Mouse (Mus musculus) embryo, embryonic 10 days (tissue): Measurements from ENCODE around the gene Fau.

ENCODE experiments used
- DNase-seq: peaks from one replicate; pipeline ENCODE4 v3.0.0-alpha.2; 2015; ENCODE audit warnings: low spot score

The Fau gene

GRCm38 (mm10) chr19:6070571-6071250 is 13.1 kb downstream of the Fau start:
- no peak for DNase-seq

DNA sequence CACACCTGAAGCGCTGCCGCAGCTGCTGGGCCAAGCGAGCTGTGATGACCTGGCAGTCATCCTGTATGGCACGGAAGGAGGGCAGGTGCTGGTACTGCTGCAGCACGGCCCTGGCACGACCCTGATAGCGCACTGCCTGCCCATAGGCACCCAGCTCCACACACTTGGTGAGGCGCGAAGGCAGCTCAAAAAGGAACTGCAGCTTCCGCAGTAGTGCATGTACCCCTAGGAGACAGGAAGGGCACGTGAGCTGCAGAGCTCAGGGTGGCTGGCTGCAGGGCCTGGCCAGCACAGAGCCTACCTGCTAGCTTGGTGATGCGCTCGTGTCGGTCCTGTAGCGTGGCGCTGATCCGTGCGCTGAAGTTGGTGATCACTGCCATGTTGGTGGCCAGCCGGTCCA is 13.6 kb downstream of the Fau start:
- DNase-seq = no peak

DNA sequence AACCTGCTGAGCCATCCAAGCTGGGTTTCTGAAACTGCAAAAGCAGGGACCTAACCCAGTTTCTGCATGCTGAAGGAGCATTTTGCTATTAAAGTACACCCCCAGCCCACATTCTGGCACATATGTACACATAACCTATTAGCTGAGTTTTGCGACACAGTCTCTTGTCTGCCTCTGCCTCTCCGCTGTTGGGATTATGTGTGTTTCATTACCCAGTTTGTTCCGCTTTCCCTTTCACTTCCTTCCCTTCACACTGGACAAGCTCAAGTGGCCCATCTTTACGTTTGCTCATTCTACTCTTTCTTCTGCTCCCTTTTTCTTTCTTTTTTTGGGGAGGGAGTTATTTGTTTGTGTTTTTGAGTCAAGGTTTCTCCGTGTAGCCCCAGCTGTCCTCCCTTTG is 16.2 kb downstream of the Fau start:
- no peak for DNase-seq

- DNase-seq = peak; percentile 95
Measured at GRCm38 (mm10) chr19:6076564-6077393, 19.1 kb downstream of the Fau start, which contains the start of gene Vps51. TSS of gene Vps51 (minus strand) at chr19:6077231.

GRCm38 (mm10) chr19:6079983-6080480 is 22.4 kb downstream of the Fau start, which contains the start of gene Tmem262:
TSS of gene Tmem262 (plus strand) at chr19:6080033.
- DNase-seq = no peak

- no peak for DNase-seq
Measured at GRCm38 (mm10) chr19:6082156-6082555, 24.5 kb downstream of the Fau start, which contains the start of gene Gm28374. TSS of gene Gm28374 (minus strand) at chr19:6082256.

DNA sequence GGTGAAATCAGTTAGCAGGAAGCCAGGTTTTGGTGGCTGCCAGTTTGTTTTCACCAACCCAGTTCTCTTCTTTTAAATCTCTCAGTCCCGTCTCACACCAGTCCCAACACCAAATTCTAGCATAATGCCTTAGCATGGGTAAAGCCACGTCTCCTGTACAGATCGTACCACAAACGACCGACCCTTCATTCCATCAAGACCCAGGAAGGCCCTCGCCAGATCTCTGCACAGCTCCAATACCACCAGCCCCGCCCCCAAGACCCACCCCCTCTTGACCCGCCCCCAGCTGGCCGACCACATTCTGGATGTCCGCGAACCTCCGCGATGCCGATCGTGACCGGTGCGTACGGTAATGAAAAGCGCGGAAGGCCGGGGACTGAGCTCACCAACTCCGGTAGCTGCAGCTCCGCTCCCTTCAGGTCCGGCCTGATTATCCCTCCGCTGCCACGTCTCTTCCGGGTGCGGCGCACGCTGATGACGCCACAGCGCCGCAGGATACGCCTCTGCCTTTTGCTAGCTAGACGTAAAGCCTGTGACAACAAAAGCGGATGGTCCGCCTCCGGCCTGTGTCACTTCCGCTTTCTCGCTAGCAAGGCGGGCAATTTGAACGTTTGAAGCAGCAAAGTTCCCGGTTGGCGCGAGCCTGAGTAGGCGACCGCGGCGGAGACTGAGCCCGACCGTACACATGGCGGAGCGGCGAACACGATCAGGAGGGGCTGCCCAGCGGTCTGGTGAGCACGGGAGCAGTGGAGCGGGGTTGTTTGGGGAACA is 27.0 kb downstream of the Fau start, which contains the start of the genes Zfpl1 and Cdca5:
Zfpl1 (minus strand) TSS at position 479 of the 771 bp plus-strand sequence.
Cdca5 (plus strand) TSS at position 506 of the 771 bp plus-strand sequence.
- DNase-seq = peak; percentile 100

- peak; percentile 89 for DNase-seq
Measured at GRCm38 (mm10) chr19:6085417-6085879, 27.8 kb downstream of the Fau start.

- DNase-seq = no peak
Measured at GRCm38 (mm10) chr19:6088841-6089240, 31.2 kb downstream of the Fau start.

DNA sequence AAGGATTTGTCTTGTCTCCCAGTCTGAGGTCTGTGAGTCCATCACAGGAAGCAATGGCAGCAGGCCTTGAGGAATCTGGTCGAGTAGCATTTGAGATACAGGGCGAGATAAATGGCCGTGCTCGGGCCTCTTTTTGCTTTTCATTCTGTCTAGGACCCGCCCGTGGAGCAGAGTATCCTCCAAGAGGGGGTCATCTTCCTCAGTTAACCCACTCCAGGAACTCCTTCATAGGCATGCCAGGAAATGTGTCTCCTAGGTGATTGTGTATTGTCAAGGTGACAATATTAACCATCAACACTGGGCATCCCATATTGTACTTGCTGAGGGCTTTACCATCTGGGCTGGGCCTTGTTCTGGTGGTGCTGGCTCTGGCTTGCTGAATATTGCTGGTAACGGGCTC is 36.5 kb downstream of the Fau start, which contains the start of gene AC131692.1:
AC131692.1 (plus strand) TSS at position 301 of the 400 bp plus-strand sequence.
- DNase-seq = no peak

- no peak for DNase-seq
Measured at GRCm38 (mm10) chr19:6097847-6098246, 40.2 kb downstream of the Fau start.

- no peak for DNase-seq
Measured at GRCm38 (mm10) chr19:6101186-6101585, 43.5 kb downstream of the Fau start.

- DNase-seq = no peak
Measured at GRCm38 (mm10) chr19:6102169-6102853, 44.7 kb downstream of the Fau start.

- DNase-seq = no peak
Measured at GRCm38 (mm10) chr19:6104476-6104875, 46.8 kb downstream of the Fau start.

- DNase-seq = no peak
Measured at GRCm38 (mm10) chr19:6105586-6105985, 47.9 kb downstream of the Fau start, which contains the start of gene Naaladl1. TSS of gene Naaladl1 (plus strand) at chr19:6105782.
